Mouse (Mus musculus): Measurements from ENCODE around the gene Kl. TPM values are rescaled to one million over a fixed set of nuclear protein-coding genes. Genes with fewer than 3 reads are reported as not detected.

Kl gene
- polyA plus RNA-seq, 1 experiment from 2014 or later, result not detected

DNA sequence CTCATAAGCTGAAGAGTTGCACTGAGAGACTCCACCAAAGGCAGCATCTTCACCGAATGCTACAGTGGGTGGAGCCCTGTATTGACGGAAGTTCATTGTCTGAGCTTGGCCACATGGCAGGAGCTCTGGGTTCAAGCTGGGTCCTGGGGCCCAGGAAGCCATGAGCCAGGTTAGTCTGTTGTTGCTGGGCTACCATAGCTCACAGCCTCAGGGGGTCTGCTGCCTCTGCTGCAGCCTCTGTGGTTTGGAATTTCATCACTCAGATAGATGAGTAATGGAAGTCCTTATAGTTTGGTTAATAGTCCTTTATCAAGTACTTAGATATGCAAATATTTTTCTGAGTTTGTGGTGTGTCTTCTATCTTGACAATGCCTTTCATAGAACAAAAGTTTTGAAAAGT, 32.4 kb upstream of the Kl start:
- no peaks in the 10 kb centered on the region for H3K9me3 ChIP-seq (ENCODE audit: control insufficient read depth, low read length)
- no peaks in the 10 kb centered on the region for H3K36me3 ChIP-seq (ENCODE audit: control insufficient read depth, insufficient read depth, low read length)
- ATAC-seq (replicated peaks; ENCODE audit: low FRiP score, low TSS enrichment, low read depth), result no peak
- no peaks in the 10 kb centered on the region for H3K4me1 ChIP-seq (replicated peaks; ENCODE audit: control insufficient read depth, insufficient read depth, low read length)
- 75% methylated on average over 2 of the region's 2 CpGs for WGBS
- no peak overlapping the region for H3K9ac ChIP-seq (ENCODE audit: low read length)
- no peak overlapping the region for H3K4me2 ChIP-seq (ENCODE audit: low read length)
- DNase-seq (ENCODE audit: low spot score), result no peak
- no peak overlapping the region for H3K27ac ChIP-seq (ENCODE audit: low read depth)
- no peak overlapping the region for H3K4me3 ChIP-seq (ENCODE audit: low read depth, low read length)
- H3K27me3 ChIP-seq (replicated peaks; ENCODE audit: control insufficient read depth, insufficient read depth, low read length), result no peaks in the 10 kb centered on the region

GRCm38 (mm10) chr5:150929406-150929805, 23.0 kb upstream of the Kl start:
- no peaks in the 10 kb centered on the region for H3K36me3 ChIP-seq (ENCODE audit: control insufficient read depth, insufficient read depth, low read length)

DNA sequence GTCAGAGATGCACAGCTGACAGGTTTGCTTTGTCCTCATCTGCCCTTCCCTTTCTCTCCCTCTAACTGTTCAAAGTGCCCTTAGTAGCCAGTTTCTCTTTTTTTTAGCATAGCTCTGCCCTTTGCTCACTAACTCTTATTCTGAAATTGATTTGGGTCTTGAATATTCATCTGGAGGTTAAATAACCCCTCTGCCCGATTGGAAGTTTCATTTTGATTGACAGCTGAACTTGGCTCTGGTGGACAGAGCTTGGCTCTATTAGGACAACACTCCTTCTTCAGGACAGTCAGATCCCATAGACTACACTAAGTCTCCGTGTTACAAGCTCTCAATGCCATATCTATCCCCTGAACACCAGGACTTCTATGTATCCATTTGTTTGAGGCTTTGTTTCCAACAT, 19.8 kb upstream of the Kl start:
- WGBS, result 70% methylated on average over 2 of the region's 2 CpGs
- Histone ChIP-seq H3K4me1 (replicated peaks; ENCODE audit: control insufficient read depth, insufficient read depth, low read length) (peaks cover 6% of the 10 kb centered on the region; the same call in 1 of the 2 replicates), H3K36me3 (ENCODE audit: control insufficient read depth, insufficient read depth, low read length) (no peaks in the 10 kb centered on the region), H3K9ac (ENCODE audit: low read length) (no peak overlapping the region), H3K27me3 (replicated peaks; ENCODE audit: control insufficient read depth, insufficient read depth, low read length) (no peaks in the 10 kb centered on the region), H3K4me2 (ENCODE audit: low read length) (no peak overlapping the region), H3K4me3 (ENCODE audit: low read depth, low read length) (no peak overlapping the region), H3K9me3 (ENCODE audit: control insufficient read depth, low read length) (no peaks in the 10 kb centered on the region), H3K27ac (ENCODE audit: low read depth) (no peak overlapping the region)
- ATAC-seq (replicated peaks; ENCODE audit: low FRiP score, low TSS enrichment, low read depth) (no peak), DNase-seq (ENCODE audit: low spot score) (no peak)

More at GRCm38 (mm10) chr5:150929406-150929805, 23.0 kb upstream of the Kl start:
- H3K9me3 ChIP-seq (ENCODE audit: control insufficient read depth, low read length), result no peaks in the 10 kb centered on the region
- no peak overlapping the region for H3K9ac ChIP-seq (ENCODE audit: low read length)
- DNase-seq (ENCODE audit: low spot score) (no peak), ATAC-seq (replicated peaks; ENCODE audit: low FRiP score, low TSS enrichment, low read depth) (no peak)
- no peak overlapping the region for H3K4me3 ChIP-seq (ENCODE audit: low read depth, low read length)
- no peaks in the 10 kb centered on the region for H3K4me1 ChIP-seq (replicated peaks; ENCODE audit: control insufficient read depth, insufficient read depth, low read length)
- 72% methylated on average over 2 of the region's 2 CpGs for WGBS
- H3K27ac ChIP-seq (ENCODE audit: low read depth), result no peak overlapping the region
- no peaks in the 10 kb centered on the region for H3K27me3 ChIP-seq (replicated peaks; ENCODE audit: control insufficient read depth, insufficient read depth, low read length)
- no peak overlapping the region for H3K4me2 ChIP-seq (ENCODE audit: low read length)

DNA sequence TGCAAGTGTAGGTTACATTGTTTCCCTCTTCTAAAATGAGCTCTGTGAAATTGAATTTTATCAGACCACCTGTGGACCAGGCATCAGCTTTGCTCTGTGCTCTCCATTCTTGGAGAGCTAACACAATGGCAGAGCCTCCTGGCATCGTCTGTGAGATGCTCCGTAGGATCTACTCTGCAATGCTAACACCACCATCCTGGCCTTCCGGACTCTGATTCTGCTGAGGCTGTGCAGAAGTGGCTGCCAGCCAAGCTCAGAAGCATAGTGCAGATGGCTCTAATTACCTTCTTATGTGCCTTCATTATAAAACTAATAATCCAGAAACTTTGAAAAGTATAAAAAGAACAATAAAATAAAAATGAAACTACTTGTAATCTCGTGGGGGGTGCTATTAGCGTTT, 16.2 kb upstream of the Kl start:
- Histone ChIP-seq H3K27ac (ENCODE audit: low read depth) (no peak overlapping the region), H3K4me3 (ENCODE audit: low read depth, low read length) (no peak overlapping the region), H3K4me1 (replicated peaks; ENCODE audit: control insufficient read depth, insufficient read depth, low read length) (peaks cover 6% of the 10 kb centered on the region; the same call in 1 of the 2 replicates), H3K4me2 (ENCODE audit: low read length) (no peak overlapping the region), H3K9ac (ENCODE audit: low read length) (no peak overlapping the region), H3K9me3 (ENCODE audit: control insufficient read depth, low read length) (no peaks in the 10 kb centered on the region), H3K27me3 (replicated peaks; ENCODE audit: control insufficient read depth, insufficient read depth, low read length) (no peaks in the 10 kb centered on the region), H3K36me3 (ENCODE audit: control insufficient read depth, insufficient read depth, low read length) (no peaks in the 10 kb centered on the region)
- ATAC-seq (replicated peaks; ENCODE audit: low FRiP score, low TSS enrichment, low read depth), result no peak
- no peak for DNase-seq (ENCODE audit: low spot score)
- WGBS, result 45% methylated on average over 5 of the region's 5 CpGs

DNA sequence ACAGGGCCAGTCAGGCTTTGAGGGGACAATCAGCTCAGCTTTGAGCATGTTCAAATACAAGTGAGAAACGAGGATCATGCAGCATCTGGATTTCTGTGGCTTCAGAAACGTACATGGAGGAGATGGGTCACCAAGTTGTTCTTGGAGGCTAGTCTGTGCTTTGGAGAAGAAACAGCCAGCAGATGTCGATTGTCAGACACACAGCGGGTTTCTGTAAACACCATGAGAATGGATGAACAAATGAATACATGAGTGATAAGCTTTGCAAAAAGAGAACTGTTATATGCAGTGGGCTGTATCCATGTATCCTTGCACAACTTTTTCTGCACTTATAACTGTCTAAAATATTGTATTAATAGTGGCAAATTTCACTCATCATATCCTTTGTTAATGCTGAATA, 15.6 kb upstream of the Kl start:
- Histone ChIP-seq H3K9ac (ENCODE audit: low read length) (no peak overlapping the region), H3K36me3 (ENCODE audit: control insufficient read depth, insufficient read depth, low read length) (no peaks in the 10 kb centered on the region), H3K9me3 (ENCODE audit: control insufficient read depth, low read length) (no peaks in the 10 kb centered on the region), H3K4me1 (replicated peaks; ENCODE audit: control insufficient read depth, insufficient read depth, low read length) (peaks cover 6% of the 10 kb centered on the region; the same call in 1 of the 2 replicates), H3K4me2 (ENCODE audit: low read length) (no peak overlapping the region), H3K4me3 (ENCODE audit: low read depth, low read length) (no peak overlapping the region), H3K27me3 (replicated peaks; ENCODE audit: control insufficient read depth, insufficient read depth, low read length) (no peaks in the 10 kb centered on the region), H3K27ac (ENCODE audit: low read depth) (no peak overlapping the region)
- ATAC-seq (replicated peaks; ENCODE audit: low FRiP score, low TSS enrichment, low read depth) (no peak), DNase-seq (ENCODE audit: low spot score) (no peak)
- WGBS, result 49% methylated on average over 4 of the region's 4 CpGs

DNA sequence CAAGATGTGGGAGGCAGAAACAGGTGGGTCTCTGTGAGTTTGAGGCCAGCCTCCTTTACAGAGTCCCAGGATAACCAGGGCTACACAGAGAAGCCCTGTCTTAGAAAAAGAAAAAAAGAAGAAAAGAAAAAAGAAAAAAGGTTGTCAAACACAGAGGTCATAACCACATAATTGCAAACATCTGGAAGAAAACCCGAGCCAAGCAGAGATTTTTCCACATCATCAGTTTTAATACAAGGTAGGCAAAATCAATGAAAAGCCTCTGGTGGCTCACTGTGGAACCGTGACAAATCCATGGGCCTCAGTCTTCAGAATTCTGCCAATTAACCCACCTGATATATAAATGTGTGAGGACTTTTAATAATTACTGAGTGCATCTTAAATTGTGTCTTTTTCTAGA, 14.9 kb upstream of the Kl start:
- DNase-seq (ENCODE audit: low spot score), result no peak
- no peaks in the 10 kb centered on the region for H3K27me3 ChIP-seq (replicated peaks; ENCODE audit: control insufficient read depth, insufficient read depth, low read length)
- WGBS, result 56% methylated on average over 2 of the region's 2 CpGs

DNA sequence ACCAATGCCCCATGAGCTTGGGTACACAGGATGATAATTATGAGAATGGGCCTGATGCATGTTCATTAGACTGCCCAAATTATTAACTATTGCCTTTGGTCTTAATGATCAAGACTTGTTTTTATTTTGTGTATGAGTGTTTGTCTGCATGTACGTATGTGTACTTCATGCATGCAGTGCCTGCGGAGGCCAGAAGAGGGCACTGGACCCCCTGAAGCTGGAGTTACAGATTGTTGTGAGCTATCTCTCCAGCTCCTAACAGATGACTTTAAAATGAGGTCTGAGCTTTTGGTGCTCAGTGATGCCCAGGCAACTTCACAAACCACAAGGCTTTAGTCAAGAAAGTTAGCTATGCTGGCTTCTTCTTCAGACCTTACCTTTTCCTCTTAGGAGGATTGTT, 6.8 kb upstream of the Kl start:
- no peak overlapping the region for H3K4me2 ChIP-seq (ENCODE audit: low read length)
- H3K4me1 ChIP-seq (replicated peaks; ENCODE audit: control insufficient read depth, insufficient read depth, low read length), result no peaks in the 10 kb centered on the region
- 91% methylated on average over 2 of the region's 2 CpGs for WGBS
- no peak for DNase-seq (ENCODE audit: low spot score)
- no peak overlapping the region for H3K9ac ChIP-seq (ENCODE audit: low read length)
- no peak for ATAC-seq (replicated peaks; ENCODE audit: low FRiP score, low TSS enrichment, low read depth)
- peaks cover 5% of the 10 kb centered on the region; the same call in 1 of the 2 replicates for H3K9me3 ChIP-seq (ENCODE audit: control insufficient read depth, low read length)
- H3K27me3 ChIP-seq (replicated peaks; ENCODE audit: control insufficient read depth, insufficient read depth, low read length), result no peaks in the 10 kb centered on the region
- no peak overlapping the region for H3K4me3 ChIP-seq (ENCODE audit: low read depth, low read length)
- H3K36me3 ChIP-seq (ENCODE audit: control insufficient read depth, insufficient read depth, low read length), result no peaks in the 10 kb centered on the region
- no peak overlapping the region for H3K27ac ChIP-seq (ENCODE audit: low read depth)

More for the DNA sequence above, 14.9 kb upstream of the Kl start:
- H3K9me3 ChIP-seq (ENCODE audit: control insufficient read depth, low read length), result no peaks in the 10 kb centered on the region
- peaks cover 6% of the 10 kb centered on the region; the same call in 1 of the 2 replicates for H3K4me1 ChIP-seq (replicated peaks; ENCODE audit: control insufficient read depth, insufficient read depth, low read length)
- H3K4me3 ChIP-seq (ENCODE audit: low read depth, low read length), result no peak overlapping the region
- H3K27ac ChIP-seq (ENCODE audit: low read depth), result no peak overlapping the region
- no peaks in the 10 kb centered on the region for H3K36me3 ChIP-seq (ENCODE audit: control insufficient read depth, insufficient read depth, low read length)
- H3K9ac ChIP-seq (ENCODE audit: low read length), result no peak overlapping the region
- H3K4me2 ChIP-seq (ENCODE audit: low read length), result no peak overlapping the region
- no peak for ATAC-seq (replicated peaks; ENCODE audit: low FRiP score, low TSS enrichment, low read depth)

- H3K9ac ChIP-seq (ENCODE audit: low read length), result no peak overlapping the region
- H3K27ac ChIP-seq (ENCODE audit: low read depth), result no peak overlapping the region
- peaks cover 5% of the 10 kb centered on the region; the same call in 1 of the 2 replicates for H3K9me3 ChIP-seq (ENCODE audit: control insufficient read depth, low read length)
- no peaks in the 10 kb centered on the region for H3K4me1 ChIP-seq (replicated peaks; ENCODE audit: control insufficient read depth, insufficient read depth, low read length)
- H3K27me3 ChIP-seq (replicated peaks; ENCODE audit: control insufficient read depth, insufficient read depth, low read length), result peaks cover 29% of the 10 kb centered on the region
- no peak for ATAC-seq (replicated peaks; ENCODE audit: low FRiP score, low TSS enrichment, low read depth)
- 83% methylated on average over 3 of the region's 3 CpGs for WGBS
- H3K4me2 ChIP-seq (ENCODE audit: low read length), result no peak overlapping the region
- no peaks in the 10 kb centered on the region for H3K36me3 ChIP-seq (ENCODE audit: control insufficient read depth, insufficient read depth, low read length)
- no peak for DNase-seq (ENCODE audit: low spot score)
- no peak overlapping the region for H3K4me3 ChIP-seq (ENCODE audit: low read depth, low read length)
These were observed 3.3 kb upstream of the Kl start for GRCm38 (mm10) chr5:150949131-150949530.

- H3K27ac ChIP-seq (ENCODE audit: low read depth), result no peak overlapping the region
- ATAC-seq (replicated peaks; ENCODE audit: low FRiP score, low TSS enrichment, low read depth), result no peak
- 89% methylated on average over 7 of the region's 7 CpGs for WGBS
These were observed 1.1 kb upstream of the Kl start for GRCm38 (mm10) chr5:150951325-150951724.

More at GRCm38 (mm10) chr5:150951325-150951724, 1.1 kb upstream of the Kl start:
- H3K4me3 ChIP-seq (ENCODE audit: low read depth, low read length), result no peak overlapping the region
- H3K4me2 ChIP-seq (ENCODE audit: low read length), result no peak overlapping the region
- no peaks in the 10 kb centered on the region for H3K4me1 ChIP-seq (replicated peaks; ENCODE audit: control insufficient read depth, insufficient read depth, low read length)
- DNase-seq (ENCODE audit: low spot score), result no peak
- H3K27me3 ChIP-seq (replicated peaks; ENCODE audit: control insufficient read depth, insufficient read depth, low read length), result peaks cover 36% of the 10 kb centered on the region
- no peaks in the 10 kb centered on the region for H3K36me3 ChIP-seq (ENCODE audit: control insufficient read depth, insufficient read depth, low read length)
- H3K9ac ChIP-seq (ENCODE audit: low read length), result no peak overlapping the region
- H3K9me3 ChIP-seq (ENCODE audit: control insufficient read depth, low read length), result no peaks in the 10 kb centered on the region
